Mouse (Mus musculus): ENCODE measurements around the gene Ggt6. TPM values are rescaled to one million over a fixed set of nuclear protein-coding genes. Genes with fewer than 3 reads are reported as not detected.

The Ggt6 gene
- polyA plus RNA-seq (2014; fragmentation: Nextera tagmentation; extraction: Ambion mirVana): 0.51 and 1.7 TPM in 2 replicates

GRCm38 (mm10) chr11:72434963-72435693, at the start of gene Ggt6:
Gene Ggt6 (plus strand): TSS chr11:72435526.
- Histone ChIP-seq H3K27ac (ENCODE audit: low read length) (no peak within 1 kb of the TSS), H3K9ac (replicated peaks; ENCODE audit: low read depth, low read length) (no peak within 1 kb of the TSS)
- peak; percentile 56 for ATAC-seq (ENCODE audit: insufficient number of reproducible peaks, insufficient read depth, low FRiP score, low read depth)

GRCm38 (mm10) chr11:72388113-72388529, 47.2 kb upstream of the Ggt6 start:
- Histone ChIP-seq H3K27ac (ENCODE audit: low read length) (no peak overlapping the region), H3K27me3 (ENCODE audit: control insufficient read depth, insufficient read depth, low read length) (no peaks in the 10 kb centered on the region), H3K4me2 (replicated peaks; ENCODE audit: low read depth, low read length) (no peak overlapping the region), H3K9me3 (ENCODE audit: control insufficient read depth, low read depth, low read length) (no peaks in the 10 kb centered on the region), H3K9ac (replicated peaks; ENCODE audit: low read depth, low read length) (no peak overlapping the region), H3K4me1 (ENCODE audit: control insufficient read depth, insufficient read depth, low read length) (no peaks in the 10 kb centered on the region), H3K4me3 (ENCODE audit: low read depth, low read length) (no peak overlapping the region), H3K36me3 (ENCODE audit: control insufficient read depth, insufficient read depth, low read length) (no peaks in the 10 kb centered on the region)
- WGBS: 91% methylated on average over 6 of the region's 6 CpGs
- ATAC-seq (ENCODE audit: insufficient number of reproducible peaks, insufficient read depth, low FRiP score, low read depth): no peak

More at GRCm38 (mm10) chr11:72434963-72435693, at the start of gene Ggt6:
- H3K4me2 ChIP-seq (replicated peaks; ENCODE audit: low read depth, low read length): no peak within 1 kb of the TSS
- no peak within 1 kb of the TSS for H3K4me3 ChIP-seq (ENCODE audit: low read depth, low read length)
- no peaks in the 10 kb centered on the region for H3K36me3 ChIP-seq (ENCODE audit: control insufficient read depth, insufficient read depth, low read length)
- H3K27me3 ChIP-seq (ENCODE audit: control insufficient read depth, insufficient read depth, low read length): no peaks in the 10 kb centered on the region
- 55% methylated on average over 11 of the region's 11 CpGs for WGBS
- 0 out of 2 replicates have a peak, but pooled peaks cover 3% of the 10 kb centered on the region for H3K4me1 ChIP-seq (ENCODE audit: control insufficient read depth, insufficient read depth, low read length)
- H3K9me3 ChIP-seq (ENCODE audit: control insufficient read depth, low read depth, low read length): no peaks in the 10 kb centered on the region

GRCm38 (mm10) chr11:72389407-72390142, 45.8 kb upstream of the Ggt6 start:
- Histone ChIP-seq H3K36me3 (ENCODE audit: control insufficient read depth, insufficient read depth, low read length) (no peaks in the 10 kb centered on the region), H3K27ac (ENCODE audit: low read length) (no peak overlapping the region), H3K4me3 (ENCODE audit: low read depth, low read length) (no peak overlapping the region), H3K9me3 (ENCODE audit: control insufficient read depth, low read depth, low read length) (no peaks in the 10 kb centered on the region), H3K4me1 (ENCODE audit: control insufficient read depth, insufficient read depth, low read length) (no peaks in the 10 kb centered on the region), H3K9ac (replicated peaks; ENCODE audit: low read depth, low read length) (no peak overlapping the region), H3K4me2 (replicated peaks; ENCODE audit: low read depth, low read length) (no peak overlapping the region), H3K27me3 (ENCODE audit: control insufficient read depth, insufficient read depth, low read length) (no peaks in the 10 kb centered on the region)
- ATAC-seq (ENCODE audit: insufficient number of reproducible peaks, insufficient read depth, low FRiP score, low read depth): no peak
- 80% methylated on average over 7 of the region's 7 CpGs for WGBS

- no peak for ATAC-seq (ENCODE audit: insufficient number of reproducible peaks, insufficient read depth, low FRiP score, low read depth)
- no peaks in the 10 kb centered on the region for H3K27me3 ChIP-seq (ENCODE audit: control insufficient read depth, insufficient read depth, low read length)
- peaks cover 5% of the 10 kb centered on the region; the same call in 1 of the 2 replicates for H3K4me1 ChIP-seq (ENCODE audit: control insufficient read depth, insufficient read depth, low read length)
- H3K9ac ChIP-seq (replicated peaks; ENCODE audit: low read depth, low read length): no peak overlapping the region
- no peak overlapping the region for H3K4me2 ChIP-seq (replicated peaks; ENCODE audit: low read depth, low read length)
- WGBS: 91% methylated on average over 13 of the region's 13 CpGs
- H3K4me3 ChIP-seq (ENCODE audit: low read depth, low read length): no peak overlapping the region
- H3K9me3 ChIP-seq (ENCODE audit: control insufficient read depth, low read depth, low read length): no peaks in the 10 kb centered on the region
- no peaks in the 10 kb centered on the region for H3K36me3 ChIP-seq (ENCODE audit: control insufficient read depth, insufficient read depth, low read length)
- H3K27ac ChIP-seq (ENCODE audit: low read length): no peak overlapping the region
Observed at GRCm38 (mm10) chr11:72391181-72391580, 44.1 kb upstream of the Ggt6 start.

- Histone ChIP-seq H3K9ac (replicated peaks; ENCODE audit: low read depth, low read length) (no peak overlapping the region), H3K36me3 (ENCODE audit: control insufficient read depth, insufficient read depth, low read length) (no peaks in the 10 kb centered on the region), H3K27me3 (ENCODE audit: control insufficient read depth, insufficient read depth, low read length) (no peaks in the 10 kb centered on the region), H3K4me2 (replicated peaks; ENCODE audit: low read depth, low read length) (no peak overlapping the region), H3K27ac (ENCODE audit: low read length) (no peak overlapping the region), H3K4me3 (ENCODE audit: low read depth, low read length) (no peak overlapping the region), H3K9me3 (ENCODE audit: control insufficient read depth, low read depth, low read length) (no peaks in the 10 kb centered on the region), H3K4me1 (ENCODE audit: control insufficient read depth, insufficient read depth, low read length) (peaks cover 22% of the 10 kb centered on the region)
- no peak for ATAC-seq (ENCODE audit: insufficient number of reproducible peaks, insufficient read depth, low FRiP score, low read depth)
- WGBS: 84% methylated on average over 3 of the region's 3 CpGs
Observed at GRCm38 (mm10) chr11:72393243-72393642, 42.1 kb upstream of the Ggt6 start.

- peaks cover 22% of the 10 kb centered on the region for H3K4me1 ChIP-seq (ENCODE audit: control insufficient read depth, insufficient read depth, low read length)
- WGBS: 27% methylated on average over 5 of the region's 5 CpGs
- no peak for ATAC-seq (ENCODE audit: insufficient number of reproducible peaks, insufficient read depth, low FRiP score, low read depth)
- H3K4me2 ChIP-seq (replicated peaks; ENCODE audit: low read depth, low read length): no peak overlapping the region
- H3K9me3 ChIP-seq (ENCODE audit: control insufficient read depth, low read depth, low read length): no peaks in the 10 kb centered on the region
- H3K36me3 ChIP-seq (ENCODE audit: control insufficient read depth, insufficient read depth, low read length): no peaks in the 10 kb centered on the region; the same call in 1 of the 2 replicates
- no peak overlapping the region for H3K4me3 ChIP-seq (ENCODE audit: low read depth, low read length)
- H3K9ac ChIP-seq (replicated peaks; ENCODE audit: low read depth, low read length): no peak overlapping the region
- no peaks in the 10 kb centered on the region for H3K27me3 ChIP-seq (ENCODE audit: control insufficient read depth, insufficient read depth, low read length)
- H3K27ac ChIP-seq (ENCODE audit: low read length): no peak overlapping the region
Observed at GRCm38 (mm10) chr11:72393669-72394068, 41.7 kb upstream of the Ggt6 start.

- no peak for ATAC-seq (ENCODE audit: insufficient number of reproducible peaks, insufficient read depth, low FRiP score, low read depth)
- Histone ChIP-seq H3K4me1 (ENCODE audit: control insufficient read depth, insufficient read depth, low read length) (peaks cover 22% of the 10 kb centered on the region), H3K9me3 (ENCODE audit: control insufficient read depth, low read depth, low read length) (no peaks in the 10 kb centered on the region), H3K27ac (ENCODE audit: low read length) (no peak overlapping the region), H3K9ac (replicated peaks; ENCODE audit: low read depth, low read length) (no peak overlapping the region), H3K27me3 (ENCODE audit: control insufficient read depth, insufficient read depth, low read length) (no peaks in the 10 kb centered on the region), H3K4me3 (ENCODE audit: low read depth, low read length) (no peak overlapping the region), H3K4me2 (replicated peaks; ENCODE audit: low read depth, low read length) (no peak overlapping the region), H3K36me3 (ENCODE audit: control insufficient read depth, insufficient read depth, low read length) (peaks cover 4% of the 10 kb centered on the region)
- WGBS: 59% methylated on average over 2 of the region's 2 CpGs
Observed at GRCm38 (mm10) chr11:72394694-72395093, 40.6 kb upstream of the Ggt6 start.

GRCm38 (mm10) chr11:72395652-72396051, 39.7 kb upstream of the Ggt6 start:
- no peak overlapping the region for H3K27ac ChIP-seq (ENCODE audit: low read length)
- H3K27me3 ChIP-seq (ENCODE audit: control insufficient read depth, insufficient read depth, low read length): no peaks in the 10 kb centered on the region
- peaks cover 6% of the 10 kb centered on the region for H3K36me3 ChIP-seq (ENCODE audit: control insufficient read depth, insufficient read depth, low read length)
- no peak overlapping the region for H3K4me3 ChIP-seq (ENCODE audit: low read depth, low read length)
- H3K4me1 ChIP-seq (ENCODE audit: control insufficient read depth, insufficient read depth, low read length): peaks cover 22% of the 10 kb centered on the region
- WGBS: 71% methylated on average over 6 of the region's 6 CpGs
- H3K4me2 ChIP-seq (replicated peaks; ENCODE audit: low read depth, low read length): no peak overlapping the region
- no peaks in the 10 kb centered on the region for H3K9me3 ChIP-seq (ENCODE audit: control insufficient read depth, low read depth, low read length)
- H3K9ac ChIP-seq (replicated peaks; ENCODE audit: low read depth, low read length): no peak overlapping the region
- no peak for ATAC-seq (ENCODE audit: insufficient number of reproducible peaks, insufficient read depth, low FRiP score, low read depth)

Measured in stomach, embryonic 14.5 days (tissue).